Mouse (Mus musculus): Measurements from ENCODE around the gene Ankrd13b. TPM values are rescaled to one million over a fixed set of nuclear protein-coding genes. Genes with fewer than 3 reads are reported as not detected.

The Ankrd13b gene
- polyA plus RNA-seq, 1 experiment from 2014 or later: 13.1 TPM

DNA sequence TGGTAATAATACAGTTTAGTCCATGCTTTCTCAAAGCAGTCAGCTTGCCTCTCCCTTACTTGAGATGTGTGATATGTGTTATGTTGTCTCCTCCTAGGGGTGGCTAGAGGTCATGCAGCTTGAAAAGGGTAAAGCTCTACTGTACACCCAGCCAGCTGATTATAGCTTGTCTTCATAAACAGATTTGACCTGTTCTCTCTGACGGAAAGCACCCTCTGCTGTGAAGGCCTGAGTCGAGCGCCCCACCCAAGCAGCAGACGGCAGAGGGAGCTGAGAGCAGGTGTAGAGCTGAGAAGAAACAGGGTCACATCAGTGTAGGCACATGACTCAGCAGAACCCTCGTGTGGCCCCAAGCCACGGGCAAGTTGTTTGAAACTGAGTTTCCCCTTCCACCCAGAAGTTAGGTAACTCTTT lies 42.8 kb downstream of the Ankrd13b start:
- no peak for ATAC-seq (ENCODE audit: low FRiP score)
- Histone ChIP-seq H3K27ac (ENCODE audit: low read depth, low read length) (no peak overlapping the region), H3K4me3 (ENCODE audit: low read depth, low read length) (no peak overlapping the region), H3K9ac (ENCODE audit: low read depth, low read length) (no peak overlapping the region), H3K4me2 (replicated peaks; ENCODE audit: low read depth, low read length) (no peak overlapping the region), H3K4me1 (replicated peaks; ENCODE audit: control insufficient read depth, insufficient read depth, low read length) (no peaks in the 10 kb centered on the region), H3K36me3 (ENCODE audit: control insufficient read depth, insufficient read depth, low read length) (peaks cover 5% of the 10 kb centered on the region; the same call in 1 of the 2 replicates), H3K9me3 (ENCODE audit: control insufficient read depth, low read length) (no peaks in the 10 kb centered on the region), H3K27me3 (ENCODE audit: control insufficient read depth, insufficient read depth, low read length) (no peaks in the 10 kb centered on the region)
- DNase-seq (ENCODE audit: low spot score): peak; percentile 38
- 58% methylated on average over 6 of the region's 6 CpGs for WGBS

DNA sequence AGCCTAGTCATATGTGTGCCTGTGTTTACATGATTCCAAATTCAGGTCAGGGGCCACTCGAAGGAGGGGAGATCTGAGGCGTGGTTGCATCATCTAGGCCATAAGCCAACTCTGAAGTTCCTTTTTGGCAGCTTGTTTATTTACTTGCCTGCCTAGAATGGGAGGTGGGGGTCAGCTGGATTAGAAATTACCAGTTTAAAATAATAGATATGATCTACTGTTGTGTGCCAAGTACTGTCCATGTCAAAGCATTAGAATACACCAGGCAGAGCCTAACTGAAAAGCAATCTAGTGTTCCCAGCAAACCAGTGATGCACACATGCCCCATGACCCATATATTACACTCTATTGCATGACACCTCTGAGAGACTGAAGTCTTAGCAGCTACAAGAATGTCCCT lies 44.5 kb downstream of the Ankrd13b start:
- DNase-seq (ENCODE audit: low spot score): no peak
- Histone ChIP-seq H3K9me3 (ENCODE audit: control insufficient read depth, low read length) (no peaks in the 10 kb centered on the region), H3K27me3 (ENCODE audit: control insufficient read depth, insufficient read depth, low read length) (no peaks in the 10 kb centered on the region), H3K36me3 (ENCODE audit: control insufficient read depth, insufficient read depth, low read length) (peaks cover 5% of the 10 kb centered on the region; the same call in 1 of the 2 replicates), H3K27ac (ENCODE audit: low read depth, low read length) (no peak overlapping the region), H3K4me1 (replicated peaks; ENCODE audit: control insufficient read depth, insufficient read depth, low read length) (no peaks in the 10 kb centered on the region), H3K4me3 (ENCODE audit: low read depth, low read length) (no peak overlapping the region), H3K9ac (ENCODE audit: low read depth, low read length) (no peak overlapping the region), H3K4me2 (replicated peaks; ENCODE audit: low read depth, low read length) (no peak overlapping the region)
- WGBS: 81% methylated on average over 2 of the region's 2 CpGs
- no peak for ATAC-seq (ENCODE audit: low FRiP score)

DNA sequence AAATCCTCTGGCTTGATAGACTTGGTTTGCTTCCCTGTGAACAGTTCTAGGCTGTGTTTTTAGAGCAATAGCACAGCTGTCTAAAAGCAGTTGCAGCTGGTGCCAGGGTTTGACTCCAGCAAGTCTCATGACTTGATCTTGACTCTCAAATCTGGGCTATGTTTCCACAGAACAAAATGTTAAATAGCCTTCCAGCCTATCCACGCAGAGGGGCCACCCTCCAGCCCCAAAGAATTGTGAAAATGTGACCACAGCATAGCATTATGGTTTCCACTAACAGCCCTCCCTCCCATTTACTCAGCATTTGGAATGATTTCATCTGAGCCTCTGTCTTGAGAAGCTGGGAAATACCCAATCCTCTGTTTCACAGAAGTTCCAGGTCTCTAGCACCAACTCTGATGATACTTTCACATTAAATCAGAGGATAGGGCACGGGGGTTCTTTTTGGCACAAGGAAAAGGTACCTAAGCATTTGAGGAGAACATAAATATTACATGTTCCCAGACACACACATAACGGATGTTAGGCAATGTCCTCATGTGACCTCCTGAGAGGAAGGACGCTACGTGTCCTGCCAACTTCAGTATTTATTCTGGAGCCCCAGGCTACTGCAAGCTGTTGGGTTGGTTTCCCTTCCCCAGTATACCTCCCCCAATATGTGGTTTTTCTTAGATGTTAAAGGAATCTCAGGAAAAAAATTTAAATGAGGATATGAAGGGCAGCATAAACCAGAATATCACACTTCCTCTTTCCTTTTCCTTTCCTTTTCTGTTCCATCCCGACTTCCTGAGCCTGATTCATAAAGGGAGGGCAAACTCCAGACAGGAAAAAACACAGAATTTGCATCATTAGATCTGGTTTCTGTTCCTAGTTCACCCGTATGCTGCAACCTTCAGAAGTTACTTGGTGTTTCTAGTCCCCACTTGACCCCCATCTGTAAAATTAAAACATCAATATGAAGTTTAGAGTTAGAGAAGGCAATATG lies 47.0 kb downstream of the Ankrd13b start:
- Histone ChIP-seq H3K4me2 (replicated peaks; ENCODE audit: low read depth, low read length) (no peak overlapping the region), H3K4me1 (replicated peaks; ENCODE audit: control insufficient read depth, insufficient read depth, low read length) (no peaks in the 10 kb centered on the region), H3K9me3 (ENCODE audit: control insufficient read depth, low read length) (no peaks in the 10 kb centered on the region), H3K27ac (ENCODE audit: low read depth, low read length) (no peak overlapping the region), H3K9ac (ENCODE audit: low read depth, low read length) (no peak overlapping the region), H3K4me3 (ENCODE audit: low read depth, low read length) (no peak overlapping the region), H3K27me3 (ENCODE audit: control insufficient read depth, insufficient read depth, low read length) (no peaks in the 10 kb centered on the region), H3K36me3 (ENCODE audit: control insufficient read depth, insufficient read depth, low read length) (no peaks in the 10 kb centered on the region)
- DNase-seq (ENCODE audit: low spot score) (no peak), ATAC-seq (ENCODE audit: low FRiP score) (no peak)
- WGBS: 89% methylated on average over 7 of the region's 7 CpGs

DNA sequence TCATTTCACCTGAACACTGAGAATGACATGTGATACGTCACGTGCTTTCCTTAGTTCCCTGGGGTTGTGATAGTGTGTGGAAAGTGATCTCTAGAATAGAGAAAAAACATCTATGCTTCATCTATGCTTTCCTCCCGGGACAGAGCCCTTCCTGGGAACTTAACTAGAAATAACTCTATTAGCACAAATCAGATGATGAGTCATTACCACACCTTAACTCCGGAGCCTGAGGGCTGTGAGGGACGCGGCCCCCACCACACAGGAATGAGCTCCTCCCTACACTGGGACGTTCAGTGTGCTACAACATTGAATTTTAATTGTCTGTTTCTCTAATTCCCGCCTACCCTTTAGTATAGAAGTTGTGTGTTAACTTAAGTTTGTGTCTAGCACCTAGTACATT lies 48.5 kb downstream of the Ankrd13b start:
- 87% methylated on average over 8 of the region's 8 CpGs for WGBS
- H3K9ac ChIP-seq (ENCODE audit: low read depth, low read length): no peak overlapping the region
- no peaks in the 10 kb centered on the region for H3K36me3 ChIP-seq (ENCODE audit: control insufficient read depth, insufficient read depth, low read length)
- DNase-seq (ENCODE audit: low spot score) (no peak), ATAC-seq (ENCODE audit: low FRiP score) (no peak)
- no peaks in the 10 kb centered on the region for H3K27me3 ChIP-seq (ENCODE audit: control insufficient read depth, insufficient read depth, low read length)
- H3K4me3 ChIP-seq (ENCODE audit: low read depth, low read length): no peak overlapping the region
- H3K4me1 ChIP-seq (replicated peaks; ENCODE audit: control insufficient read depth, insufficient read depth, low read length): no peaks in the 10 kb centered on the region
- H3K4me2 ChIP-seq (replicated peaks; ENCODE audit: low read depth, low read length): no peak overlapping the region
- no peak overlapping the region for H3K27ac ChIP-seq (ENCODE audit: low read depth, low read length)
- no peaks in the 10 kb centered on the region for H3K9me3 ChIP-seq (ENCODE audit: control insufficient read depth, low read length)

DNA sequence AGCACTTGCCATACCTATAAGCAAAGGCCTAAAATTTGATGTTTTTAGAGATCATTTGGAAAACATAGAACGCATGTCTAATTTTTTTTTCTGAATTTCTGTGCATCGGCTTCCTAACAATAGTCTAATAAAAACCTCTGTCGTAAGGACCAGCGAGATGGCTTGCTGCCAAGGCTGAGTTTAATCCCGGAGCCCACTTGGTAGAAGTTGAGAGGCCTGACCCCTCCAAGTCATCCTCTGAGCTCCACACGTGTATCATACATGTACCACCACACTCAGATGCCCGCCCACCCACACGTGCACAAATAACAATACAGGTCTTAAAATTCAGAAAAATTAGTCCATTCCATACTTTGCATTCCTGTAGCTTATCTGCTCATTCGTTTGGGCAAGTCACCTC lies 49.4 kb downstream of the Ankrd13b start:
- no peak overlapping the region for H3K9ac ChIP-seq (ENCODE audit: low read depth, low read length)
- no peaks in the 10 kb centered on the region for H3K4me1 ChIP-seq (replicated peaks; ENCODE audit: control insufficient read depth, insufficient read depth, low read length)
- no peak overlapping the region for H3K4me2 ChIP-seq (replicated peaks; ENCODE audit: low read depth, low read length)
- ATAC-seq (ENCODE audit: low FRiP score): no peak
- no peak overlapping the region for H3K4me3 ChIP-seq (ENCODE audit: low read depth, low read length)
- no peak overlapping the region for H3K27ac ChIP-seq (ENCODE audit: low read depth, low read length)
- no peak for DNase-seq (ENCODE audit: low spot score)
- 93% methylated on average over 9 of the region's 9 CpGs for WGBS
- H3K9me3 ChIP-seq (ENCODE audit: control insufficient read depth, low read length): no peaks in the 10 kb centered on the region
- no peaks in the 10 kb centered on the region for H3K27me3 ChIP-seq (ENCODE audit: control insufficient read depth, insufficient read depth, low read length)
- H3K36me3 ChIP-seq (ENCODE audit: control insufficient read depth, insufficient read depth, low read length): no peaks in the 10 kb centered on the region

DNA sequence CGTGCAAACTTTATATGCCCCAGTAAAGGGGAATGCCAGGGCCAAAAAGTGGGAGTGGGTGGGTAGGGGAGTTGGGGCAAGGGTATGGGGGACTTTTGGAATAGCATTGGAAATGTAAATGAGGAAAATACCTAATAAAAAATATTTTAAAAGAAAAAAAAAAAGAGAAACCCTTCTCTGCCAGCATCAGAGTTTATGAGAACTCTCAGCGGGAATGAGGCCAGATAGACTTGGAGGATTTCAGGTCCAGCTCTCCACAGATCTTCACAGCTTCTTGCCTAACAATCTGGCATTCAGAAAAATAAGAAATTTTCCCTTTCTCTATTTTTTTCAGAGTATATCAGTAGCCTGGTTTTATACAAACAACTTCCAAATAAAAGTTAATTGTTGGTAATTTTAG lies 52.5 kb downstream of the Ankrd13b start:
- DNase-seq (ENCODE audit: low spot score) (no peak), ATAC-seq (ENCODE audit: low FRiP score) (no peak)
- Histone ChIP-seq H3K9ac (ENCODE audit: low read depth, low read length) (no peak overlapping the region), H3K36me3 (ENCODE audit: control insufficient read depth, insufficient read depth, low read length) (no peaks in the 10 kb centered on the region), H3K4me1 (replicated peaks; ENCODE audit: control insufficient read depth, insufficient read depth, low read length) (no peaks in the 10 kb centered on the region), H3K4me2 (replicated peaks; ENCODE audit: low read depth, low read length) (no peak overlapping the region), H3K27me3 (ENCODE audit: control insufficient read depth, insufficient read depth, low read length) (no peaks in the 10 kb centered on the region), H3K9me3 (ENCODE audit: control insufficient read depth, low read length) (no peaks in the 10 kb centered on the region), H3K4me3 (ENCODE audit: low read depth, low read length) (no peak overlapping the region), H3K27ac (ENCODE audit: low read depth, low read length) (no peak overlapping the region)
- WGBS: 92% methylated on average over 2 of the region's 2 CpGs

DNA sequence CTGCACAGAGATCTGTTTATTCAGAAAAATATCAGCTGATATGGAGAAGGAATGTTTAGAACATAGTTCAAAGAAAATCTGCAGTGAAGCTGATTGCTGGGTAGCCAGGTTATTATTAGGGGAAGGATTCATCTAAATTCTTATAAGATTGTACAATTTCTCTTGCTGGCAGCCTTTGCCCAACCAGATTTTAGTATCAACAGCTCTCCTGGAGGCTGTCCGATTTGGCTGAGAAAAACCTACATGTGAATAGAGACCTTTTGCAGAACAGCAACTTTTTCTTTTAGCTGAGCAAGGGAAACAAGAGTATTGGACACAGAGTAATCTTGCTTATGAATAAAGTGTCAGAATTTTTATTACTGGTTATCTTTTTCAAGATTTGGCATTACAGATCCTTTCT lies 61.0 kb downstream of the Ankrd13b start:
- Histone ChIP-seq H3K27ac (ENCODE audit: low read depth, low read length) (no peak overlapping the region), H3K27me3 (ENCODE audit: control insufficient read depth, insufficient read depth, low read length) (no peaks in the 10 kb centered on the region), H3K36me3 (ENCODE audit: control insufficient read depth, insufficient read depth, low read length) (no peaks in the 10 kb centered on the region), H3K4me3 (ENCODE audit: low read depth, low read length) (no peak overlapping the region), H3K9ac (ENCODE audit: low read depth, low read length) (no peak overlapping the region), H3K9me3 (ENCODE audit: control insufficient read depth, low read length) (no peaks in the 10 kb centered on the region), H3K4me2 (replicated peaks; ENCODE audit: low read depth, low read length) (no peak overlapping the region), H3K4me1 (replicated peaks; ENCODE audit: control insufficient read depth, insufficient read depth, low read length) (no peaks in the 10 kb centered on the region)
- DNase-seq (ENCODE audit: low spot score): no peak
- no peak for ATAC-seq (ENCODE audit: low FRiP score)
- WGBS: 94% methylated on average over 1 of the region's 1 CpGs

DNA sequence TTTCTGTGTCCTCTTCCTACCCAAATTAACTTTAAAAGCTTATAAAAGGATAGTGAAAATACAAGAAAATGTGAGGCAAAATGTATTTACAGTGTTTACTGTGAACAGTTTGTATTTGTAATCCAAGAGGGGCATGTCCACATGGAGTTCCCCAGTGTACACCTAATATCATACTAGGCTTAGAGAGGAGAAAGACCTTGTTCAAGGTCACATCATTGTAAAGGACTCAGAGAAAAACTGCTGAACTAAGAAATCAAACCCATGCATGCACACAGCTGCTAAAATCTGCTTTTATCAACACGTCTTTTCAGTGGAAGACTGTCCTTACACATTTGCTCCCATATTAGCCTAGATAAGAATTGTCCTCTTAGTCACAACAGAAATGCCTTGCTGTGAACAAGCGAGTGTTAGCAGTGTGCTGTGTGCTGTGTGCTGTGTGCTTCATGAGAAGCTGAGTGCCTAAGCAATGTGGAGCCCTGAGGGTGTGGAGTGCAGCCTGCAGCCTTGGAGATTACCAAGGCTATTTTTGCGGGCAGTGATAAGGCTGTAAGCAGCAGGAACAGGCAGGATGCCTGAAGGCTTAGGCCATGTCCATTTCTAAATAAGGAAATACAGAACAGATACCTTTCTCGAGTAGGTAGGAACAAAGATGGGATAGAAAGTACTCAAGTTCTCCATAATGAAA lies 66.2 kb downstream of the Ankrd13b start:
- Histone ChIP-seq H3K4me3 (ENCODE audit: low read depth, low read length) (no peak overlapping the region), H3K27me3 (ENCODE audit: control insufficient read depth, insufficient read depth, low read length) (no peaks in the 10 kb centered on the region), H3K4me2 (replicated peaks; ENCODE audit: low read depth, low read length) (no peak overlapping the region), H3K4me1 (replicated peaks; ENCODE audit: control insufficient read depth, insufficient read depth, low read length) (no peaks in the 10 kb centered on the region), H3K27ac (ENCODE audit: low read depth, low read length) (no peak overlapping the region), H3K9me3 (ENCODE audit: control insufficient read depth, low read length) (no peaks in the 10 kb centered on the region), H3K36me3 (ENCODE audit: control insufficient read depth, insufficient read depth, low read length) (no peaks in the 10 kb centered on the region), H3K9ac (ENCODE audit: low read depth, low read length) (no peak overlapping the region)
- DNase-seq (ENCODE audit: low spot score) (no peak), ATAC-seq (ENCODE audit: low FRiP score) (no peak)
- WGBS: 84% methylated on average over 4 of the region's 4 CpGs
